Mouse (Mus musculus): Measurements from ENCODE around the gene Elovl4.

The Elovl4 gene

GRCm38 (mm10) chr9:83778317-83778960 lies 27.6 kb downstream of the Elovl4 start:
- ChIA-PET CTCF (no interaction called here), POLR2A (no interaction called here)

- CTCF ChIA-PET: no interaction called here
Measured at GRCm38 (mm10) chr9:83761318-83761717, 44.8 kb downstream of the Elovl4 start.

GRCm38 (mm10) chr9:83731877-83732276 lies 74.2 kb downstream of the Elovl4 start:
- ChIA-PET CTCF (no interaction called here), POLR2A (no interaction called here)

More at GRCm38 (mm10) chr9:83761318-83761717, 44.8 kb downstream of the Elovl4 start:
- POLR2A ChIA-PET: interaction anchor here in 1 of 4 experiments (0.9 kb wide), 1 partner anchor 16 kb away, joined by 3 read pairs; no protein-coding TSS in a partner anchor

- CTCF ChIA-PET: no interaction called here
- POLR2A ChIA-PET: no interaction called here
Measured at GRCm38 (mm10) chr9:83730836-83731235, 75.2 kb downstream of the Elovl4 start.

Data from embryonic stem cell, embryonic (primary cell).